Mouse (Mus musculus) neural tube, embryonic 15.5 days (tissue): Measurements from ENCODE around the gene Tmem82. TPM values are rescaled to one million over a fixed set of nuclear protein-coding genes. Genes with fewer than 3 reads are reported as not detected.

Source experiments
- ATAC-seq: fragments of 200-750 bp; cut with Nextera tagmentation; 2 replicates; pipeline ENCODE4 v1.8.0; 2017; ENCODE audit warnings: mild to moderate bottlenecking, moderate TSS enrichment, moderate library complexity; ENCODE audit not compliant: low FRiP score
- H3K27ac ChIP-seq: fragments of 300-500 bp; sonication (generic); replicated peaks from 2 replicates; pipeline ENCODE4 v1.5.1; 2015; ENCODE audit warnings: mild to moderate bottlenecking, inconsistent platforms
- H3K27me3 ChIP-seq: fragments of 300-500 bp; sonication (generic); replicated peaks from 2 replicates; pipeline ENCODE4 v1.6.1; 2015; ENCODE audit warnings: inconsistent platforms
- H3K36me3 ChIP-seq: fragments of 300-500 bp; sonication (generic); 2 replicates; pipeline ENCODE4 v1.6.1; 2015; ENCODE audit warnings: inconsistent platforms
- H3K4me1 ChIP-seq: fragments of 300-500 bp; sonication (generic); 2 replicates; pipeline ENCODE4 v1.6.1; 2015; ENCODE audit warnings: inconsistent platforms
- H3K4me2 ChIP-seq: fragments of 300-500 bp; sonication (generic); 2 replicates; pipeline ENCODE4 v1.6.1; 2015; ENCODE audit warnings: inconsistent platforms, mild to moderate bottlenecking, moderate library complexity
- H3K4me3 ChIP-seq: fragments of 300-500 bp; sonication (generic); replicated peaks from 2 replicates; pipeline ENCODE4 v1.5.1; 2015; ENCODE audit warnings: mild to moderate bottlenecking, inconsistent platforms
- H3K9ac ChIP-seq: fragments of 300-500 bp; sonication (generic); replicated peaks from 2 replicates; pipeline ENCODE4 v1.6.1; 2015; ENCODE audit warnings: mild to moderate bottlenecking, inconsistent platforms
- H3K9me3 ChIP-seq: fragments of 300-500 bp; sonication (generic); replicated peaks from 2 replicates; pipeline ENCODE4 v1.6.1; 2016; ENCODE audit warnings: inconsistent platforms
- WGBS: fragments of 180-500 bp; shearing (Covaris S2); methylation state at CpG from one replicate; pipeline ENCODE4 v1.1.7; 2015; ENCODE audit warnings: mixed read lengths; 5-methylcytosine and 5-hydroxymethylcytosine counted together
- polyA plus RNA-seq: library from polyadenylated mRNA; unstranded; fragments of >200 nt; fragmentation: Nextera tagmentation; extraction: Ambion mirVana; gene quantifications from 2 replicates; pipeline ENCODE4 v1.2.1, GENCODE M21; 2015

Gene Tmem82
- polyA plus RNA-seq, 1 experiment from 2014 or later, result 0.18 TPM

DNA sequence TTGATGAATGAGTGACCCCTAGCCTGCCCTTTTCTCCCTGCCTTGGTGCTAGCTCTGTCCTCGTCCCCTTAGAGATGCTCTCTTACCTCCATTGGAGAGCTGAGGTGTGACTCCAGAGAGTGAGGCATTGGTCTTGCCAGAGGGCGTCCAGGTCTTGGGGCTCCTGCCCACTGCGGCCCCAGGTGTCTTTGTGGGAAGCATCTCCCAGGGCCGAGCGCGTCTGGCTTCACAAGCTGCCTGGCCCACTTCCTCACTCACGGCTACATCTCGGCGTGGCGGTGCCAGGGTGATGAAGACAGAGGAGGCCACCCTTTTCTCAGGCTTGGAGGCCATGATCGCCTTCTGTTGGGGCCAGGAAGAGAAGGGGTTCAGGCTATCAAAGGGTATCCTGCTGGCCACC is 23.3 kb downstream of the Tmem82 start:
- 94% methylated on average over 11 of the region's 11 CpGs for WGBS
- peaks cover 4% of the 10 kb centered on the region; the same call in 1 of the 2 replicates for H3K27me3 ChIP-seq
- no peak overlapping the region for H3K4me2 ChIP-seq
- H3K9ac ChIP-seq, result no peak overlapping the region
- no peaks in the 10 kb centered on the region for H3K9me3 ChIP-seq
- H3K36me3 ChIP-seq, result peaks cover 15% of the 10 kb centered on the region
- no peak overlapping the region for H3K27ac ChIP-seq
- no peak for ATAC-seq
- peaks cover 22% of the 10 kb centered on the region for H3K4me1 ChIP-seq
- H3K4me3 ChIP-seq, result no peak overlapping the region

DNA sequence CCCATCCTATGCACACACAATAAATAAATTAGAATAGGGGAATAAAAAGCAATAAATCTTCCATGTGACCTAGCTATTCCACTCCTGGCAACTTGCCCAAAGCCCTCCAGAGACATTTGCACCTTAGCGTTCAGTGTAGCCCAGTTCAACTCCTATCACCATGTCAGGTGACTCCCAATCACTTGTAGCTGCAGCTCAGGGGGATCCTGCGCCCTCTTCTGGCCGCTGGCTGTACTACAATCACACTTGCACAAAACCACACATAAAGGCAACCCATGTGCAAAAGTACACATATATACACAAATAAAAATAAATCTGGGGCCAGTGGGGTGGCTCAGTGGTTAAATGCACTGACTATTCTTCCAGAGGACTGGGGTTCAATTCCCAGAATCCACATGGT is 26.9 kb downstream of the Tmem82 start:
- 28% methylated on average over 3 of the region's 3 CpGs for WGBS
- Histone ChIP-seq H3K27ac (no peak overlapping the region), H3K9me3 (no peaks in the 10 kb centered on the region), H3K27me3 (no peaks in the 10 kb centered on the region), H3K4me3 (no peak overlapping the region), H3K4me1 (no peaks in the 10 kb centered on the region), H3K4me2 (no peak overlapping the region), H3K36me3 (peaks cover 26% of the 10 kb centered on the region), H3K9ac (no peak overlapping the region)
- ATAC-seq, result no peak

DNA sequence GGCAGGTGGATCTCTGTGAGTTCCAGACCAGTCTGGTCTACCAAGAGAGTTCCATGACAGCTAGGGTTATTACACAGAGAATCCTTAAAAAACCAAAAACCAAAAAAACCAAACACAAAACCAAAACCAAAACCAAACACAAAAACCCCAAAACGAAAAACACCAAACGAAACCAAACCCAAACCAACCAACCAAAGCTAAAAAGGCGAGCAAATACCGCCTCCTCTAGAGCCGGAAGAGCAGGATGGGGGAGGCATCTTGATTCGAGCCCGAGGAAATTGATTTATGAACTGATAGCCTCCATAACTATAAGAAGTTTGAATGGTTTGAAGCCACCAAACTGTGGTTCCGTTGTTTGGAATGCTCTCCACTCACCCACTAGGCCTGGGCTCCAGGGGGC is 34.5 kb downstream of the Tmem82 start:
- Histone ChIP-seq H3K27me3 (no peaks in the 10 kb centered on the region), H3K4me3 (no peak overlapping the region), H3K27ac (no peak overlapping the region), H3K9ac (no peak overlapping the region), H3K4me2 (no peak overlapping the region), H3K9me3 (no peaks in the 10 kb centered on the region), H3K4me1 (no peaks in the 10 kb centered on the region), H3K36me3 (peaks cover 24% of the 10 kb centered on the region)
- 91% methylated on average over 8 of the region's 8 CpGs for WGBS
- no peak for ATAC-seq

DNA sequence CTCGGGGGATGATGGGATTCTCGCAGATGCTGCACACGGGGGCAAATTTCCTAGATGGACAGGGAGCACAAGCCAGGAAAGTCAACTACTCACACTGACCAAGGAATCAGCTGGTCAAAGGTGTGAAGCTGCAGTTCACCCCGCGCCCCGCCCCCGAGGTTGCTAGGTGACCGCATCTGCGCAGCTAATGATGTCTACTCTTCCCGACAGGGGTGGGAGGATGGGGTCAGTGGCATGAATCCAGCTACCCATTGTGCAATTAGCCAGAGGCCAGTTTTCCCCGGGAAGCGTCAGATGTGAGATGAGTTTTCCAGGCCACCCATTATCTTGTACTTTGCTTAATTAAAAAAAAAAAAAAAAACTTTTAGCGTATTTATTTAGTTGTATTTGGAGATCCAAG is 37.4 kb downstream of the Tmem82 start:
- Histone ChIP-seq H3K36me3 (peaks cover 22% of the 10 kb centered on the region), H3K4me1 (no peaks in the 10 kb centered on the region), H3K9me3 (no peaks in the 10 kb centered on the region), H3K9ac (no peak overlapping the region), H3K27ac (no peak overlapping the region), H3K4me2 (no peak overlapping the region), H3K4me3 (no peak overlapping the region), H3K27me3 (no peaks in the 10 kb centered on the region)
- ATAC-seq, result no peak
- WGBS, result 75% methylated on average over 13 of the region's 13 CpGs

DNA sequence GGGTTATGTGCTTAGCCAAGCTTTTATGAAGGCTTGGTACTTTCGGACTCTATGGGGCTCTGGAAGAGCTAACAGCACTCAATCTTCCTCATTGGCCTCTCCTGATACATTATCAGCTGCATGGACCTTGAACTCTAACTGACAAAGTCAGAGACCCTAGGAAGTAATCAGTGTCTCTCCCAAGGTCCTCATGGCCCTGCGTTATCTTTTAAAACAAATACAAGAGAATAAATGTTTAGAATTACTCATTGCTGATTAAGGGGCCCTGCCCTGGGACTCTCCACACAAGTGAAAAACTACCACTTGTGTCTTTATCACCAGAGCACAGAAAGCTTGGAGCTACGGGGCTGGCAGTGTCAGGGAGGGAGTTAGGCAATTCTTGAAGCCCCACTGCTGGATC is 39.6 kb downstream of the Tmem82 start:
- Histone ChIP-seq H3K36me3 (peaks cover 14% of the 10 kb centered on the region), H3K27ac (no peak overlapping the region), H3K27me3 (no peaks in the 10 kb centered on the region), H3K4me1 (no peaks in the 10 kb centered on the region), H3K9ac (no peak overlapping the region), H3K4me2 (no peak overlapping the region), H3K9me3 (no peaks in the 10 kb centered on the region), H3K4me3 (no peak overlapping the region)
- WGBS, result 77% methylated on average over 3 of the region's 3 CpGs
- no peak for ATAC-seq

DNA sequence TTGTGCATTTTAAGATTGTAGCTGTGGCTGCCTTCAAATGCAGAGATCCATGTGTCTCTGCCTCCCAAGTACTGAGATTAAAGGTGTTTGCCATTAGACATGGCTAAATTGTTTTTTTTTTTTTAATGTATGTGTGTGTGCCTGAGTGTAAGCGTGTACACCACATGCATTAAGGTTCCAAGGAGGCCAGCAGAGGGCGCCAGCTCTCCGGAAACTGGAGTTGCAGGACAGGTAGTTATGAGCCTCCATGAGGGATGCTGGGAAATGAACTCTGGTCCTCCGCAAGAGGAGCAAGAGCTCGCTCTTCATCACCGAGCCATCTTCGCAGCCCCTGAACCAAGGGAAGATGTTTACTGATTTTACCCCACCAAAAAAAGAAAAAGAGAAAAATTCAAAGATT is 41.6 kb downstream of the Tmem82 start:
- Histone ChIP-seq H3K4me2 (no peak overlapping the region), H3K27me3 (no peaks in the 10 kb centered on the region), H3K9ac (no peak overlapping the region), H3K9me3 (no peaks in the 10 kb centered on the region), H3K36me3 (peaks cover 10% of the 10 kb centered on the region), H3K27ac (no peak overlapping the region), H3K4me3 (no peak overlapping the region), H3K4me1 (no peaks in the 10 kb centered on the region)
- no peak for ATAC-seq
- WGBS, result 97% methylated on average over 7 of the region's 7 CpGs

DNA sequence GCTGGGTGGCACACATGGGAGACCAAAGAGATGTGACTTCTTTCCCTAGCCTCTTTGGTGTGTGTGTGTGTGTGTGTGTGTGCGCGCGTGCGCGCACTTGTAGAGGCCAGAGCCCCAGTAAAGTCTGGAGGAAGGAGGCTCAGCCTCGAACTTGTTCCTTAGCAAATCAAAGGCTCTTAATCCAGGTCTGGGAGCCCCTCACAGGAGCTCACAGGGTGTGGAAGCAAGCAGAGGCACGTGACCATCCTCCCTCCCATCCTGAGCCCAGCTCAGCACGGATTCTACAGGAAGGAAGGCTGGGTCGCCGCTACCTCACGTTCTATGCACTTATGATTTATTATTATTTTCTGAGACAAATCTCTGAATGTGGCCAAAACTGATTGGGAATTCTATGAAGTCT is 42.0 kb downstream of the Tmem82 start:
- Histone ChIP-seq H3K9me3 (no peaks in the 10 kb centered on the region), H3K4me3 (no peak overlapping the region), H3K27me3 (no peaks in the 10 kb centered on the region), H3K4me1 (no peaks in the 10 kb centered on the region), H3K27ac (no peak overlapping the region), H3K4me2 (no peak overlapping the region), H3K9ac (no peak overlapping the region), H3K36me3 (peaks cover 10% of the 10 kb centered on the region)
- WGBS, result 81% methylated on average over 11 of the region's 11 CpGs
- no peak for ATAC-seq

DNA sequence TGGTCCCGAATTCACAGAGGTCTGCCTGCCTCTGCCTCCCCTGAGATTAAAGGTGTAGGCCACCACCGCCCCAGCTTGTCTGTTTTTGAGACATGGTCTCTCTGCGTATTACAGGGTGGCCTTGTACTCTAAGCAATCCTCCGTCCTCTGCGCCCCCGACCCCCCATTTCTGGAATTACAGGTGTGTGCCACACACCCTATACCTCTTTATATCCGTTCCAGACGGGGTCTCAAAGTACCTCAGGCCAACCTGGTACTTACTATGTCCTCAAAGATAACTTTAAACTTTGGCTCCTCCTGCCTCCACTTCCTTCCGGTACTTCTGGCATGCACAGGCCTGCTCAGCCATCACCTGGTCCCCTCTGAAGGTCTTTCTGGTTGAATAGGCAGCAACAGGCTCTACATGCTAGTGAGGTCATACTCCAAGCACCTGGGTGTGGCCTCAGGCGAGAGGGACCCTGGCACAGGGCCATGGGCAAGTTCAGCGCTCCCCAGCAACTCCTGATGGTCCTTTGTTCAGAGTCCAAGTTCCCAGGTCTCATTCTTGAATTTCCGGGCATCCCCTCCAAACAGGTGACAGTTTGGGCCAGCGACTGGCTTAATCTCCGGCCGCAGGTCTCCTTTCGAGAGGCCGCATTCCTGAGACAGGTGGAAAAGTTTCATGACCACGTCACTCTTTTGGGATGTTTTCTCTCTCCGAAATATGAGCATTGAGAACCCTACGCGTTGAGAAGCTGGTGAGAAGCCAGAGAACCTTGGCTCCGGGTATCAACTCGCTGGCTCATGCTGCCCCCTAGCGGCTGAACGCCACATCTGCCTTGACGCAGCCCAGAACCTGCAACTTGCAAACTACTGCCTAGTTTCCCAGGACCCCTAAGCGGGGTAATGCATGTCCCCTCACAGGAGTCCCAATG is 43.4 kb downstream of the Tmem82 start:
- Histone ChIP-seq H3K4me3 (no peak overlapping the region), H3K9me3 (no peaks in the 10 kb centered on the region), H3K4me2 (peak overlapping the region; percentile 31), H3K36me3 (0 out of 2 replicates have a peak, but pooled peaks cover 6% of the 10 kb centered on the region), H3K4me1 (no peaks in the 10 kb centered on the region), H3K27ac (no peak overlapping the region), H3K27me3 (no peaks in the 10 kb centered on the region), H3K9ac (no peak overlapping the region)
- 44% methylated on average over 27 of the region's 27 CpGs for WGBS
- peak; percentile 63; the same call in 1 of the 2 replicates for ATAC-seq

DNA sequence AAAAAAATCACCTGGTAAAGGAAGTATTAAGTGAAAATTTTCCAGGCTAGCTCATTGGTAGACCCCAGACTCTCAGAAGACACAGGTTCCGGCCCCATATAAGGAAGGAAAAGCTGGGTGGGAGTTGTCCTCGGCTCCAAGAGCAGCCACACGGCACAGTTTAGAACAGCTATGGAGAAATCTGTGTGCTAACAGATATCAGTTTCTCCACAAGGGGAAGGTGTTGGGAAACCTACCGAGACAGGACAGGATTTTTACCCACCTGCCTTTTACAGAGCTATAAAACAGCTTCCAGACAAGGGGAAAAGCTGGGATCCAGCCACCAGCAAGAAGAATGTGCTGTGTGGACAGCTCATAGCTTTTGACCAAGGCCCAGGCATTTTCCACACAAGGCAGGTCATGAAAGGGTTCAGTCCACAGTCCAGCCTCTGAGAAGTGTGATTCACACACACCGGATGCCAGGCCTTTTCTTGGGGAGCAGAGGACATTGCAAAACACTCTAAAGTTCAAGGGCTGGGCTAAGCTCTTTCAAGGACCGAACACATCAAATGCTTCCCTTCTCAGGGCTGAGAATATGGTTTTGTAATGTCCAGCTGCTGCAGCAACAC is 45.0 kb downstream of the Tmem82 start:
- Histone ChIP-seq H3K9me3 (no peaks in the 10 kb centered on the region), H3K36me3 (no peaks in the 10 kb centered on the region), H3K27me3 (no peaks in the 10 kb centered on the region), H3K4me1 (no peaks in the 10 kb centered on the region), H3K4me3 (no peak overlapping the region), H3K4me2 (no peak overlapping the region), H3K27ac (no peak overlapping the region), H3K9ac (no peak overlapping the region)
- WGBS, result 74% methylated on average over 6 of the region's 6 CpGs
- ATAC-seq, result no peak

DNA sequence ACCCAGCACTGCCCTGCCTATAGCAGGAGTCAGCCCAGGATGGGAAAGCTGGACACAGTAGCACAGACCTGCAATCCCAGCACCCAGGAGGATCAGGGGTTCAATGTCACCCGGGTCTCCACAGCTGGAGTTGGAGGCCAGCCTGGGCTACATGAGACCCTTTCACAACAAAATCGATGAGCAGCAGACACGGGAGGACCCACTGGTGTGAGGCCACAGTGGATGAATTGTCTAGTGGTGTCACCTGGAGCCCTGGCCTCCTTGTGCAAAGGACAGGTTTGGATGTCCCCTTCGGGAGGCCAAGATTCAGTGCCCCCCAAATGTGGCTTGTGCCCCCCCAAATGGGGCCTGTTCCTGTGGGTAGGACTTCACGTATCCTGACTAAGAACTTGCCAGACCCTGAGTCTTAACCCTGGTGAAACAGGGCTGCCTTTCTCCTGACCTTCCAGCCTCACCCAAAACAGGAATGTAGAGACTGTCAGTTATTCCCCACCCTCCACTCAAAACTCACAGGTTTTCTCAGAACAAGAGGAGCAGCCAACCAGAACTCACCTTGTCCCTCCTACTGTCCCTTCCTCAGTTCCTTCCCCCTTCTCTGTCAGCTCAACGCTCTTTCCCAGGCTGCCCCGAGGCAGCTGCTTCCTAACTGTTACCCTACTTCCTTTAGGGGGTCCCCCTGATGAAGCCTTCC is 45.6 kb downstream of the Tmem82 start:
- no peaks in the 10 kb centered on the region for H3K9me3 ChIP-seq
- 85% methylated on average over 7 of the region's 7 CpGs for WGBS
- H3K4me1 ChIP-seq, result no peaks in the 10 kb centered on the region
- H3K9ac ChIP-seq, result no peak overlapping the region
- no peaks in the 10 kb centered on the region for H3K27me3 ChIP-seq
- no peaks in the 10 kb centered on the region for H3K36me3 ChIP-seq
- no peak overlapping the region for H3K27ac ChIP-seq
- ATAC-seq, result no peak
- no peak overlapping the region for H3K4me3 ChIP-seq
- no peak overlapping the region for H3K4me2 ChIP-seq

DNA sequence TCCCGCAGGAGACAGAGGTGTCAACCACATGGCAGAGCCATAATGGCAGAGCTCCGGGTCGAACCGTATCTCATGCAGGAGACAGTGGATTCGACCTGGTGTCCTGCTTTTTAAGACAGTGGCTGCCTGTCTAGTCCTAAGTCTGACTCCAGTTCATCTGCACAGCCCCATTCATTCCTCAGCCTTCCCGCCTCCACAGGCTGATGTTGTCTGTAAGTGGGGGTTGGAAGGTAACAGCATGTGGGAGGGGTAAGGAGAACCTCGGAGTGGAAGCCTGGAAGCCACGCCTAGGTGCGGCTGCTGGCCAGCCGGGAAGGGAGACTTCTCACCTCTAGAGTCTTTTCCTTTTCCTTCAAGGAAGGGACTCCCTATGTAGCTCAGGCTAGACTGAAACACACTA is 46.5 kb downstream of the Tmem82 start:
- no peaks in the 10 kb centered on the region for H3K4me1 ChIP-seq
- H3K9me3 ChIP-seq, result no peaks in the 10 kb centered on the region
- ATAC-seq, result no peak
- no peaks in the 10 kb centered on the region for H3K27me3 ChIP-seq
- H3K36me3 ChIP-seq, result no peaks in the 10 kb centered on the region
- no peak overlapping the region for H3K4me2 ChIP-seq
- H3K27ac ChIP-seq, result no peak overlapping the region
- H3K4me3 ChIP-seq, result no peak overlapping the region
- H3K9ac ChIP-seq, result no peak overlapping the region
- WGBS, result 72% methylated on average over 10 of the region's 10 CpGs

DNA sequence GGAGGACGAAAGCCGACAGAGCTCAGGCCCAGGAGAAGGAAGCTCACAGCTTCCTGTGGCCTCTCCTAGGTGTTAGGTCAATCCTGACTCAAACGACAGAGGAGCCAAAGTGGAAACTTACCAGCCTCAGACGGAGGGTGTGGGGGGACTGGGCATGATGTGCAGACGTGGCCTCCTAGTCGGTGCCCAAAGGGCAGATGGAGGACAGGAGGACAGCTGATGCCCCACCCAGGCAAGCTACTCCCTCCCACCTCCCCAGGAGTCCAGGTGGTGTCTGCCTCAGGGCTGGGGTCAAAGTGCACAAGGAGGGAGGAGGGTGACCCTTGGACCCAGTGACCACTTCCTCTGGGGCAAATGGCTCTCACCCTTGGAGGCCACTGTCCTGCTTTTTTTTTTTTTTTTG is 47.1 kb downstream of the Tmem82 start:
- 76% methylated on average over 6 of the region's 6 CpGs for WGBS
- H3K27ac ChIP-seq, result no peak overlapping the region
- ATAC-seq, result no peak
- no peaks in the 10 kb centered on the region for H3K36me3 ChIP-seq
- no peaks in the 10 kb centered on the region for H3K4me1 ChIP-seq
- H3K9me3 ChIP-seq, result no peaks in the 10 kb centered on the region
- H3K4me2 ChIP-seq, result no peak overlapping the region
- H3K4me3 ChIP-seq, result no peak overlapping the region
- H3K9ac ChIP-seq, result no peak overlapping the region
- H3K27me3 ChIP-seq, result no peaks in the 10 kb centered on the region
